Mouse (Mus musculus): Measurements from ENCODE around the gene Lrrn4cl. TPM values are rescaled to one million over a fixed set of nuclear protein-coding genes. Genes with fewer than 3 reads are reported as not detected.
"Not testable (repeated sequence)": the region's sequence is repeated elsewhere in the genome, so short reads cannot be mapped to it uniquely, and the experiment has no call there.

Gene Lrrn4cl
- total RNA-seq, 1 experiment from 2014 or later: 4.1 TPM

GRCm38 (mm10) chr19:8838041-8838730 is 12.4 kb upstream of the Lrrn4cl start:
- DNase-seq: peak; percentile 64

DNA sequence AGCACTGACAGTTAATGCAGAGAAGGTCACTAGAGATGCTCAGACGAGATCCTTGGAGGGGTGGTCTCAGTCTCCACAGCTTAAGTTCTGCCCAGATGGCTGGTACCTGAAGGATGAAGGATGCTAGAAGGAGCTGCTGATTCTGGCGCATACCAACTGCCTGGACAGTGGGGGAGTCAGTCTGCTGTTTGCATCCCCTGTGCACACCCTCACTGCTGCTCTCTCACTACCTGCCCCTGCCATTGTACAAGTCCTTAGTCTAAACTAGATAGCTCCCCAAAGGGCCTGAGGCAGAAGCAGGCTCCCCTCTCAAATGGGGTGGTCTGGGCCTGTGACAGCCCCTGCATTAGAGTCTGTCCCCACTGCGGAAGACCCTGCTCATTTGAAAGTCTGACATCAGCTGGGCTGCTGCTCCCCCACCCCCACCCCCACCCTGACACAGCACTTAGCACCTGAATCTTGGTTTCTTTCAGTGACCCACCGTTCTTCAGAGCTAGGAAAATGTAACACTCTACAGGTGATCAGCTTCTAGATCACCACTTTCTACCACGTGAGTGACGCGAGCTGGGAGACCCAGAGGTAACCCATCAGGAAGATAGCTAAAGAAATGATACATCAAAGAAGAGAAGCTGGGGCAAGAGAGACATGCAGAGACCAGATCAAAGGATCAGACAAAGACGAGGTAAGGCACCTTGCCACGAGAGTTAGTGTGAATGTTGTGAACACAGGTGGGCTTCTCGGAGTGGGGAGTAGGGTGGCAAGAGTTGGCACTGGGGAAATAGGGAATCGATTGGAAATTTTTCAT is 11.3 kb upstream of the Lrrn4cl start, which contains the start of gene Gng3:
Gng3 (minus strand) TSS at position 92 of the 805 bp plus-strand sequence.
- DNase-seq: no peak

GRCm38 (mm10) chr19:8839908-8840791 is 10.4 kb upstream of the Lrrn4cl start:
- DNase-seq: peak; percentile 88

DNA sequence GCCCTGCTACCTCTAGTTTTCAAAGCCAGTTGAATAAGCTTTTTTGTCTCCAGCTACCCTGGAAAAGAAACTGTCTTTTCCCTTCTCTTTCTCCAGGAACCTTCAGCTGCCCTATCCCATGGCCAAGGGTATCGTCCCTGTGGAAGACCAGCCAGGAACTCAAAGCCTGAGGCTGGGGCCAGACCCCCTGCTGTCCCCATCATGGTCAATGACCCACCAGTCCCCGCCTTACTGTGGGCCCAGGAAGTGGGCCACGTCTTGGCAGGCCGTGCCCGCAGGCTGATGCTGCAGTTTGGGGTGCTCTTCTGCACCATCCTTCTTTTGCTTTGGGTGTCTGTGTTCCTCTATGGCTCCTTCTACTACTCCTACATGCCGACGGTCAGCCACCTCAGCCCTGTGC is 9.6 kb upstream of the Lrrn4cl start:
- no peak for DNase-seq

DNA sequence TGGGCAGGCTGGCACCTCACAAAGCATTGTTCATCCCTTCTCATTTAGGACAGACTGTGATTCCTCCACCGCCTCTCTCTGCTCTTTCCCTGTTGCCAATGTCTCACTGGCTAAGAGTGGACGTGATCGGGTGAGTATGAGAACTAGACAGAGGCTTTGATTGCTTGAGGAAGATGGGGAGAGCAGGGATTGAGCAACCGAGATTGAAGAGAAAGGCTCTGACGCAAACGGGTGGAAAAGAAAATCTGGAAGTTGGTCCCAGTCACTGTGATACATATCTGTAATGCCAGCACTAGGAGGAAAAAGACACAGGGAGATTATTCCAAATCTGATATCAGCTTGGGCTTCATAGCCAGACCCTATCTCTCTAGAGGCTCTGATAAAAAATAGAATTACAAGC is 7.6 kb upstream of the Lrrn4cl start:
- DNase-seq: no peak

- DNase-seq: peak; percentile 91
Observed at GRCm38 (mm10) chr19:8844371-8845129, 6.0 kb upstream of the Lrrn4cl start.

- DNase-seq: no peak
Observed at GRCm38 (mm10) chr19:8848356-8848755, 2.2 kb upstream of the Lrrn4cl start.

- peak; percentile 36 for DNase-seq
Observed at GRCm38 (mm10) chr19:8851639-8852038, 1.1 kb downstream of the Lrrn4cl start.

GRCm38 (mm10) chr19:8852236-8852928 is 1.8 kb downstream of the Lrrn4cl start:
- DNase-seq: peak; percentile 42

DNA sequence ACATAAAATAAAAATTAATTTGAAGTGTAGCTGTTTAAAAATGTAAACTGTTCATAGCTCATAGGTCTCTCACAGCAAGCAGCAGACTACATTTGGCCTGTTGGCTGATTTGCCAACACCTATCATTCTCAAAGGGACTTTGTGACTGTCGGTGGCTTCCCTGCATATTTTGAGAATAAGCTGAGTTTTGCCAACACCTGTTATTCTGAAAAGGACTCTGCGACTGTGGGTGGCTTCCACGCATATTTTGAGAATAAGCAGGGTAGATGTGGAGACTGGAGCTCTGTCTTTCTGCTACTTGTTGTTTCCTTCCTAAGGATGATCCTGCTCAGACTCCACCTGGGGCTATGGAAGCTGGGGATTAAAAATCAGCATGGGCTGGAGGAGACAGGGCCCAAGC is 2.5 kb downstream of the Lrrn4cl start:
- no peak for DNase-seq

GRCm38 (mm10) chr19:8857689-8858088 is 7.1 kb downstream of the Lrrn4cl start:
- peak; percentile 84 for DNase-seq

DNA sequence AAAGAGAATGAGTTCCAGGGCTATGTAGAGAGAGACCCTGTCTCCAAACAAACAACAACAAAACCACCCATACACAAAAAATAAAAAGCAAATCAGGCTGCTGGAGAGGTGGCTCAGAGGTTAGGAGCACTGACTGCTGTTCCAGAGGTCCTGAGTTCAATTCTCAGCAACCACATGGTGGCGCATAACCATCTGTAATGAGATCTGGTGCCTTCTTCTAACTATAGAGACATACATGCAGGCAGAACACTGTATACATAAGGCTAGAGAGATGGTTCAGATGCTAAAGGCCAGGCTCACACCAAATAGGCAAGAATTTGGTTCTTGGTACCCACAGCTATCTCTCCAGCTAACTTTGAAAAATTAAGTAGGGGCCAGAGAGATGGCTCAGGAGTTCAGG is 8.4 kb downstream of the Lrrn4cl start:
- no peak for DNase-seq

GRCm38 (mm10) chr19:8864265-8864664 is 13.7 kb downstream of the Lrrn4cl start:
- DNase-seq: no peak

DNA sequence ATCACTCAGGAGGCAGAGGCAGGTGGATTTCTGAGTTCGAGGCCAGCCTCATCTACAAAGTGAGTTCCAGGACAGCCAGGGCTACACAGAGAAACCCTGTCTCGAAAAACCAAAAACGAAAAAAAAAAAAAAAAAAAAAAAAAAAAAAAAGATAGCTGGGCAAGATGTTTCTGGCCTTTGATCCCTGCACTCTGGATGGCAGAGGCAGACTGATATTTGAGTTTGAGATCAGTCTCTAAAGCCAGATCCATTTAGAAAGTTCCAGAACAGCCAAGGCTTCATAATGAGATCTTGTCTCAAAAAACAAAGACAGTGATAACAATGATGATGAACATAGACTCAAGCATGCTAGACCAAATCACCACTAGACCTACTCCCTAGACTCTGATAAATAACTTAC is 19.8 kb downstream of the Lrrn4cl start:
- not testable (repeated sequence) for DNase-seq

DNA sequence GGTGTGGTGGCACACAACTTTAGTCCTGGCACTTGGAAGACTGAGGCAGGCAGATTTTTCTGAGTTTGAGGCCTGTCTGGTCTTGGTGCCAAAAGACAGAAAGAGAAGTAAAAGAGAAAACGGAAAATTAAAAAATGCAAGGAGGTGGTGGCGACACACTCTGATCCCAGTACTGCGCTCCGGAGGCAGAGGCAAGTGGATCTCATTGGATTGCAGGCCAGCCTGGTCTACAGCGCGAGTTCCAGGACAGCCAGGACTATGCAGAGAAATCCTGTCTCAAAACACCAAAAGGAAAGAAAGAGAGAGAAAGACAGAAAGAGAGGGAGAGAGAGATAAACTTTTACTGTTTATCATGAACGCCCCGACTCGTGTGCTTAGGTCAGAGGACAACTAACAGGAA is 20.3 kb downstream of the Lrrn4cl start:
- DNase-seq: peak; percentile 25

- DNase-seq: peak; percentile 99
Observed at GRCm38 (mm10) chr19:8871267-8872186, 21.0 kb downstream of the Lrrn4cl start, which contains the start of gene Ubxn1. Gene Ubxn1 (plus strand): TSS chr19:8871496.

GRCm38 (mm10) chr19:8872266-8872840 is 21.8 kb downstream of the Lrrn4cl start:
- no peak for DNase-seq

DNA sequence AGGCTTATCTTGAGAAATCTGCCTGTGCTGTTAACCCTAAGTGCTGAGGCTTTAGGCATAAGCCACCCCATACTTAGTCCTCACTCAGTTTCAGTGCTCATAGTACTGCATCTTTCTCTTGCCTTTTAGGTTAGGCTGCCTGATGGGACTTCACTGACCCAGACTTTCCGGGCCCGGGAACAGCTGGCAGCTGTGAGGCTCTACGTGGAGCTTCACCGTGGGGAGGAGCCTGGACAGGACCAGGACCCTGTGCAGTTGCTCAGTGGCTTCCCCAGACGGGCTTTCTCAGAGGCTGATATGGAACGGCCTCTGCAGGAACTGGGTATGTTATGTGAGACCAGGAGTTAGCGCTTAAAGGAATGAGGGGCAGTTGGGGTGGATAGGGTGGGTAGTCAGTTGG is 24.5 kb downstream of the Lrrn4cl start:
- DNase-seq: no peak

- peak; percentile 95 for DNase-seq
Observed at GRCm38 (mm10) chr19:8880311-8881033, 29.9 kb downstream of the Lrrn4cl start, which contains the start of gene Uqcc3. Gene Uqcc3 (minus strand): TSS chr19:8880923.

Measured in adrenal gland, postnatal 14 days (tissue).